Mouse (Mus musculus) liver, adult (tissue): ENCODE measurements around the gene Olfr572.

Source experiments
- GATA4 ChIP-seq: IDR thresholded peaks from 2 replicates; pipeline ENCODE4 v1.6.1; 2014; ENCODE audit warnings: mild to moderate bottlenecking, low read length; ENCODE audit not compliant: insufficient replicate concordance

Gene Olfr572

GRCm38 (mm10) chr7:102924109-102924508, at the start of gene Olfr572:
Olfr572 (plus strand) TSS chr7:102924409.
- TF ChIP-seq GATA4, result no peak

- TF ChIP-seq GATA4, result no peak
These were observed 47.4 kb upstream of the Olfr572 start, which contains the start of gene Olfr568 for GRCm38 (mm10) chr7:102876822-102877221. Olfr568 (plus strand) TSS chr7:102877122.

GRCm38 (mm10) chr7:102890782-102891181, 33.4 kb upstream of the Olfr572 start, which contains the start of gene Olfr569:
Olfr569 (minus strand) TSS chr7:102890882.
- no peak for TF ChIP-seq GATA4

GRCm38 (mm10) chr7:102915261-102915660, 8.9 kb upstream of the Olfr572 start:
- no peak for TF ChIP-seq GATA4

GRCm38 (mm10) chr7:102916405-102916804, 7.8 kb upstream of the Olfr572 start:
- TF ChIP-seq GATA4, result no peak

GRCm38 (mm10) chr7:102917032-102917875, 7.0 kb upstream of the Olfr572 start, which contains the start of gene Olfr571:
Olfr571 (minus strand) TSS chr7:102917536.
- no peak for TF ChIP-seq GATA4

- no peak for TF ChIP-seq GATA4
These were observed 4.6 kb upstream of the Olfr572 start for GRCm38 (mm10) chr7:102919632-102920031.

GRCm38 (mm10) chr7:102927105-102927504, 2.9 kb downstream of the Olfr572 start:
- no peak for TF ChIP-seq GATA4

- TF ChIP-seq GATA4, result no peak
These were observed 18.3 kb downstream of the Olfr572 start, which contains the start of gene Olfr573-ps1 for GRCm38 (mm10) chr7:102942475-102942874. Olfr573-ps1 (minus strand) TSS chr7:102942575.

- TF ChIP-seq GATA4, result no peak
These were observed 19.2 kb downstream of the Olfr572 start for GRCm38 (mm10) chr7:102943417-102943816.

GRCm38 (mm10) chr7:102948167-102948566, 24.0 kb downstream of the Olfr572 start, which contains the start of gene Olfr574:
Olfr574 (plus strand) TSS chr7:102948467.
- no peak for TF ChIP-seq GATA4

GRCm38 (mm10) chr7:102950732-102951131, 26.5 kb downstream of the Olfr572 start:
- TF ChIP-seq GATA4, result no peak

- TF ChIP-seq GATA4, result no peak
These were observed 33.9 kb downstream of the Olfr572 start for GRCm38 (mm10) chr7:102958137-102958536.

- no peak for TF ChIP-seq GATA4
These were observed 34.4 kb downstream of the Olfr572 start, which contains the start of gene Olfr575 for GRCm38 (mm10) chr7:102958593-102958992. Olfr575 (minus strand) TSS chr7:102958775.

GRCm38 (mm10) chr7:102962360-102962759, 38.2 kb downstream of the Olfr572 start, which contains the start of gene Olfr576:
Olfr576 (plus strand) TSS chr7:102962660.
- TF ChIP-seq GATA4, result no peak

- TF ChIP-seq GATA4, result no peak
These were observed 50.2 kb downstream of the Olfr572 start for GRCm38 (mm10) chr7:102974399-102974798.
